Mouse (Mus musculus) right cerebral cortex, postnatal 14 days (tissue): ENCODE data around the gene Gm3106.
"Not testable (repeated sequence)": the region's sequence is repeated elsewhere in the genome, so short reads cannot be mapped to it uniquely, and the experiment has no call there.

ENCODE experiments used
- DNase-seq: peaks from one replicate; pipeline ENCODE4 v3.0.0; 2022

Gm3106 gene

DNA sequence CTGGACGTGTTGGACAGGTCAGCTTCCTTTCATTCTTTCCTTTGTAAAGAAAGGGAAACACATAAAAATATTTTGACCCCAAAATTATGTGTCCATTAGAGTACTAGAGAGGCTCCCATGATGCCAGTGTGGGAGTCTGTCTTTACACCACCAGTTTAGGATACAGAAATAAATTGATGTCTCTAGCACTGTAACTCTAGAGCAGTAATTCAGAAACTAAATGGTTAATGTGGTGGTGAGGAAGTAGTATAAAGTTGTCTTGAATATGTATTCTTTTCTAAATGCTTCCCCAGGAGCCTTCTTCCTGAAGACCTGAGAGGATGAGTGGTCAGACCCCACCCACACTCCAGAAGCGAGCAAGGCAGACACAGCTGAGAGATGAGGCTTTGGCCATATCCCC lies at the start of gene Gm3106:
TSS of gene Gm3106 (plus strand) at position 301 of the 400 bp plus-strand sequence.
- not testable (repeated sequence) for DNase-seq
